Mouse (Mus musculus) stomach, postnatal 0 days (tissue): ENCODE measurements around the gene Lrrc37a. TPM values are rescaled to one million over a fixed set of nuclear protein-coding genes. Genes with fewer than 3 reads are reported as not detected.

ENCODE experiments used
- ATAC-seq: fragments of 200-750 bp; cut with Nextera tagmentation; 2 replicates; pipeline ENCODE4 v1.8.0; 2017; ENCODE audit not compliant: low FRiP score, low TSS enrichment
- DNase-seq: peaks from one replicate; pipeline ENCODE4 v3.0.0-alpha.2; 2016; ENCODE audit warnings: low spot score
- H3K27ac ChIP-seq: fragments of 300-500 bp; sonication (generic); replicated peaks from 2 replicates; pipeline ENCODE4 v1.5.1; 2014; ENCODE audit warnings: mild to moderate bottlenecking, control low read depth
- H3K27me3 ChIP-seq: fragments of 300-500 bp; sonication (generic); 2 replicates; pipeline ENCODE4 v1.6.1; 2014; ENCODE audit warnings: low read length; ENCODE audit not compliant: control insufficient read depth, insufficient read depth
- H3K36me3 ChIP-seq: fragments of 300-500 bp; sonication (generic); 2 replicates; pipeline ENCODE4 v1.6.1; 2014; ENCODE audit warnings: low read length, mixed read lengths; ENCODE audit not compliant: control insufficient read depth, insufficient read depth
- H3K4me1 ChIP-seq: fragments of 300-500 bp; sonication (generic); replicated peaks from 2 replicates; pipeline ENCODE4 v1.6.1; 2014; ENCODE audit warnings: antibody characterized with exemption; ENCODE audit not compliant: control insufficient read depth, insufficient read depth
- H3K4me2 ChIP-seq: fragments of 300-500 bp; sonication (generic); replicated peaks from 2 replicates; pipeline ENCODE4 v1.6.1; 2014; ENCODE audit warnings: low read depth, mild to moderate bottlenecking, control low read depth, moderate library complexity
- H3K4me3 ChIP-seq: fragments of 300-500 bp; sonication (generic); 2 replicates; pipeline ENCODE4 v1.5.1; 2014; ENCODE audit warnings: low read depth, low read length, control low read depth
- H3K9ac ChIP-seq: fragments of 300-500 bp; sonication (generic); 2 replicates; pipeline ENCODE4 v1.6.1; 2014; ENCODE audit warnings: mild to moderate bottlenecking, low read length, control low read depth, mixed read lengths
- H3K9me3 ChIP-seq: fragments of 300-500 bp; sonication (generic); 2 replicates; pipeline ENCODE4 v1.6.1; 2016; ENCODE audit warnings: low read length; ENCODE audit not compliant: control insufficient read depth
- CTCF ChIP-seq: IDR thresholded peaks from 2 replicates; pipeline ENCODE4 v1.5.1; 2016; ENCODE audit warnings: antibody characterized with exemption, low read depth, mild to moderate bottlenecking, moderate library complexity
- EP300 ChIP-seq: optimal IDR thresholded peaks from 2 replicates; pipeline ENCODE3; 2016; ENCODE audit warnings: antibody characterized with exemption
- WGBS: fragments of 180-500 bp; shearing (Covaris S2); extraction: QIAGEN DNeasy Blood & Tissue Kit; methylation state at CpG from one replicate; pipeline ENCODE4 v1.1.7; 2014; 5-methylcytosine and 5-hydroxymethylcytosine counted together
- polyA plus RNA-seq: library from polyadenylated mRNA; unstranded; fragments of >200 nt; fragmentation: Nextera tagmentation; extraction: Ambion mirVana; gene quantifications from 2 replicates; pipeline ENCODE4 v1.2.1, GENCODE M21; 2015

Lrrc37a gene
- polyA plus RNA-seq, 1 experiment from 2014 or later: not detected

GRCm38 (mm10) chr11:103443678-103444077 is 60.7 kb downstream of the Lrrc37a start:
- WGBS: 87% methylated on average over 3 of the region's 3 CpGs
- no peaks in the 10 kb centered on the region for H3K27me3 ChIP-seq
- H3K4me1 ChIP-seq: no peaks in the 10 kb centered on the region
- no peak overlapping the region for H3K9ac ChIP-seq
- no peak overlapping the region for H3K4me2 ChIP-seq
- no peaks in the 10 kb centered on the region for H3K9me3 ChIP-seq
- no peak overlapping the region for H3K27ac ChIP-seq
- DNase-seq: no peak
- H3K4me3 ChIP-seq: no peak overlapping the region
- no peak for TF ChIP-seq EP300
- TF ChIP-seq CTCF: no peak
- H3K36me3 ChIP-seq: no peaks in the 10 kb centered on the region
- no peak for ATAC-seq

GRCm38 (mm10) chr11:103436282-103436681 is 68.1 kb downstream of the Lrrc37a start:
- Histone ChIP-seq H3K4me1 (no peaks in the 10 kb centered on the region), H3K36me3 (no peaks in the 10 kb centered on the region), H3K9me3 (no peaks in the 10 kb centered on the region), H3K27me3 (no peaks in the 10 kb centered on the region), H3K27ac (no peak overlapping the region), H3K4me2 (no peak overlapping the region), H3K4me3 (no peak overlapping the region), H3K9ac (no peak overlapping the region)
- WGBS: 83% methylated on average over 5 of the region's 5 CpGs
- ATAC-seq (no peak), DNase-seq (no peak)
- TF ChIP-seq EP300 (no peak), CTCF (no peak)

- H3K27me3 ChIP-seq: no peaks in the 10 kb centered on the region
- H3K4me1 ChIP-seq: no peaks in the 10 kb centered on the region
- WGBS: 19% methylated on average over 5 of the region's 5 CpGs
- no peak overlapping the region for H3K4me2 ChIP-seq
- H3K27ac ChIP-seq: no peak overlapping the region
- no peak overlapping the region for H3K9ac ChIP-seq
- H3K9me3 ChIP-seq: no peaks in the 10 kb centered on the region
- H3K36me3 ChIP-seq: no peaks in the 10 kb centered on the region
- TF ChIP-seq EP300: no peak
- no peak for DNase-seq
- H3K4me3 ChIP-seq: no peak overlapping the region
- no peak for ATAC-seq
These were observed 79.4 kb downstream of the Lrrc37a start for GRCm38 (mm10) chr11:103425031-103425430.

GRCm38 (mm10) chr11:103419667-103420066 is 84.7 kb downstream of the Lrrc37a start:
- Histone ChIP-seq H3K9ac (no peak overlapping the region), H3K27me3 (no peaks in the 10 kb centered on the region), H3K4me2 (no peak overlapping the region), H3K27ac (no peak overlapping the region), H3K36me3 (no peaks in the 10 kb centered on the region), H3K4me3 (no peak overlapping the region), H3K9me3 (no peaks in the 10 kb centered on the region), H3K4me1 (no peaks in the 10 kb centered on the region)
- ATAC-seq (no peak), DNase-seq (no peak)
- WGBS: 79% methylated on average over 13 of the region's 13 CpGs
- TF ChIP-seq EP300 (no peak), CTCF (no peak)

GRCm38 (mm10) chr11:103419226-103419625 is 85.2 kb downstream of the Lrrc37a start:
- no peak for ATAC-seq
- no peaks in the 10 kb centered on the region for H3K9me3 ChIP-seq

GRCm38 (mm10) chr11:103413516-103413915 is 90.9 kb downstream of the Lrrc37a start:
- H3K4me2 ChIP-seq: peak overlapping the region; percentile 66; the same call in 1 of the 2 replicates
- no peaks in the 10 kb centered on the region for H3K9me3 ChIP-seq
- WGBS: 91% methylated on average over 1 of the region's 1 CpGs
- no peaks in the 10 kb centered on the region for H3K27me3 ChIP-seq
- no peak overlapping the region for H3K4me3 ChIP-seq
- ATAC-seq (no peak), DNase-seq (no peak)
- TF ChIP-seq EP300 (no peak), CTCF (no peak)
- no peak overlapping the region for H3K9ac ChIP-seq
- no peak overlapping the region for H3K27ac ChIP-seq
- no peaks in the 10 kb centered on the region for H3K36me3 ChIP-seq
- H3K4me1 ChIP-seq: no peaks in the 10 kb centered on the region

More at GRCm38 (mm10) chr11:103419226-103419625, 85.2 kb downstream of the Lrrc37a start:
- WGBS: 60% methylated on average over 5 of the region's 5 CpGs
- no peaks in the 10 kb centered on the region for H3K27me3 ChIP-seq
- H3K27ac ChIP-seq: no peak overlapping the region
- H3K4me1 ChIP-seq: no peaks in the 10 kb centered on the region
- no peak overlapping the region for H3K9ac ChIP-seq
- H3K36me3 ChIP-seq: no peaks in the 10 kb centered on the region
- TF ChIP-seq EP300: no peak
- TF ChIP-seq CTCF: no peak
- DNase-seq: no peak
- no peak overlapping the region for H3K4me3 ChIP-seq
- H3K4me2 ChIP-seq: no peak overlapping the region
